Mouse (Mus musculus): ENCODE results near the gene Supt16. TPM values are rescaled to one million over a fixed set of nuclear protein-coding genes. Genes with fewer than 3 reads are reported as not detected.

Gene Supt16
- 37.8 and 48.3 TPM in 2 replicates for total RNA-seq (2023)

GRCm38 (mm10) chr14:52197156-52197878 is at the start of gene Supt16:
TSS of gene Supt16 (minus strand) at chr14:52197416.

Other genes starting within 250 kb of the Supt16 start
- 4.5 and 5.0 TPM in 2 replicates for gene Arhgef40, start 212.7 kb downstream of the Supt16 start, total RNA-seq (2023)
- gene Tmem253, start 181.8 kb downstream of the Supt16 start, total RNA-seq (2023), result not detected in 2 replicates
- gene Zfp219, start 176.7 kb downstream of the Supt16 start, total RNA-seq (2023), result 7.0 and 10.8 TPM in 2 replicates
- not detected in 2 replicates for gene Olfr221, start 155.0 kb downstream of the Supt16 start, total RNA-seq (2023)
- gene Hnrnpc, start 93.4 kb downstream of the Supt16 start, total RNA-seq (2023), result 337 and 371 TPM in 2 replicates
- gene Rpgrip1, start 86.7 kb downstream of the Supt16 start, total RNA-seq (2023), result 0.69 and 1.1 TPM in 2 replicates
- 114 and 132 TPM in 2 replicates for gene Chd8, start 60.4 kb upstream of the Supt16 start, total RNA-seq (2023)
- gene Tox4, start 81.7 kb upstream of the Supt16 start, total RNA-seq (2023), result 144 and 159 TPM in 2 replicates
- 4.1 and 6.4 TPM in 2 replicates for gene Rab2b, start 82.1 kb upstream of the Supt16 start, total RNA-seq (2023)
- 15.2 and 18.1 TPM in 2 replicates for gene Mettl3, start 107.7 kb upstream of the Supt16 start, total RNA-seq (2023)
- 0.54 TPM in 2 replicates for gene Sall2, start 131.3 kb upstream of the Supt16 start, total RNA-seq (2023)
- gene Olfr1513, start 159.0 kb upstream of the Supt16 start, total RNA-seq (2023), result not detected in 2 replicates
- gene Olfr1512, start 181.8 kb upstream of the Supt16 start, total RNA-seq (2023), result not detected in 2 replicates
- not detected in 2 replicates for gene Olfr1511, start 200.0 kb upstream of the Supt16 start, total RNA-seq (2023)
- not detected in 2 replicates for gene Olfr1510, start 217.0 kb upstream of the Supt16 start, total RNA-seq (2023)
- not detected in 2 replicates for gene Olfr1509, start 245.6 kb upstream of the Supt16 start, total RNA-seq (2023)